Mouse (Mus musculus) lung, embryonic 16.5 days (tissue): Measurements from ENCODE around the gene Adnp. TPM values are rescaled to one million over a fixed set of nuclear protein-coding genes. Genes with fewer than 3 reads are reported as not detected.

Experiments used
- ATAC-seq: fragments of 200-750 bp; cut with Nextera tagmentation; 2 replicates; pipeline ENCODE4 v1.8.0; 2017; ENCODE audit warnings: low read depth, mild to moderate bottlenecking, moderate library complexity
- H3K27ac ChIP-seq: fragments of 300-500 bp; sonication (generic); 2 replicates; pipeline ENCODE4 v1.5.1; 2014; ENCODE audit warnings: mild to moderate bottlenecking, control low read depth, low read length
- H3K27me3 ChIP-seq: fragments of 300-500 bp; sonication (generic); 2 replicates; pipeline ENCODE4 v1.6.1; 2014; ENCODE audit warnings: low read depth, low read length, mixed read lengths; ENCODE audit not compliant: control insufficient read depth, insufficient read depth
- H3K36me3 ChIP-seq: fragments of 300-500 bp; sonication (generic); 2 replicates; pipeline ENCODE4 v1.6.1; 2014; ENCODE audit warnings: low read length; ENCODE audit not compliant: control insufficient read depth, insufficient read depth
- H3K4me1 ChIP-seq: fragments of 300-500 bp; sonication (generic); replicated peaks from 2 replicates; pipeline ENCODE4 v1.6.1; 2014; ENCODE audit warnings: low read length, mixed read lengths; ENCODE audit not compliant: control insufficient read depth, insufficient read depth
- H3K4me2 ChIP-seq: fragments of 300-500 bp; sonication (generic); 2 replicates; pipeline ENCODE4 v1.6.1; 2014; ENCODE audit warnings: low read depth, low read length, control low read depth
- H3K4me3 ChIP-seq: fragments of 300-500 bp; sonication (generic); 2 replicates; pipeline ENCODE4 v1.5.1; 2014; ENCODE audit warnings: mild to moderate bottlenecking, low read length, control low read depth
- H3K9ac ChIP-seq: fragments of 300-500 bp; sonication (generic); 2 replicates; pipeline ENCODE4 v1.6.1; 2014; ENCODE audit warnings: low read length, control low read depth
- H3K9me3 ChIP-seq: fragments of 300-500 bp; sonication (generic); 2 replicates; pipeline ENCODE4 v1.6.1; 2016; ENCODE audit warnings: low read length; ENCODE audit not compliant: control insufficient read depth
- WGBS: fragments of 180-500 bp; shearing (Covaris S2); extraction: QIAGEN DNeasy Blood & Tissue Kit; methylation state at CpG from one replicate; pipeline ENCODE4 v1.1.7; 2014; 5-methylcytosine and 5-hydroxymethylcytosine counted together
- polyA plus RNA-seq: library from polyadenylated mRNA; unstranded; fragments of >200 nt; fragmentation: Nextera tagmentation; extraction: Ambion mirVana; gene quantifications from 2 replicates; pipeline ENCODE4 v1.2.1, GENCODE M21; 2015

Gene Adnp
- polyA plus RNA-seq, 1 experiment from 2014 or later: 1.3 TPM

- H3K4me1 ChIP-seq: peaks cover 20% of the 10 kb centered on the region
- no peak overlapping the region for H3K4me2 ChIP-seq
- no peak overlapping the region for H3K4me3 ChIP-seq
- peaks cover 4% of the 10 kb centered on the region; the same call in 1 of the 2 replicates for H3K36me3 ChIP-seq
- no peaks in the 10 kb centered on the region for H3K27me3 ChIP-seq
- no peak overlapping the region for H3K27ac ChIP-seq
- no peak for ATAC-seq
- H3K9me3 ChIP-seq: no peaks in the 10 kb centered on the region
- WGBS: 42% methylated on average over 2 of the region's 2 CpGs
- H3K9ac ChIP-seq: no peak overlapping the region
Observed at GRCm38 (mm10) chr2:168193685-168194084, 13.2 kb downstream of the Adnp start.

- WGBS: 88% methylated on average over 2 of the region's 2 CpGs
- H3K9me3 ChIP-seq: no peaks in the 10 kb centered on the region
- H3K36me3 ChIP-seq: peaks cover 11% of the 10 kb centered on the region
- H3K4me2 ChIP-seq: no peak overlapping the region
- peaks cover 15% of the 10 kb centered on the region for H3K4me1 ChIP-seq
- ATAC-seq: no peak
- H3K27me3 ChIP-seq: no peaks in the 10 kb centered on the region
- H3K27ac ChIP-seq: no peak overlapping the region
- no peak overlapping the region for H3K4me3 ChIP-seq
- H3K9ac ChIP-seq: no peak overlapping the region
Observed at GRCm38 (mm10) chr2:168191856-168192255, 15.1 kb downstream of the Adnp start.

GRCm38 (mm10) chr2:168175946-168176345 is 31.0 kb downstream of the Adnp start:
- Histone ChIP-seq H3K27me3 (no peaks in the 10 kb centered on the region), H3K4me2 (no peak overlapping the region), H3K36me3 (peaks cover 12% of the 10 kb centered on the region), H3K4me3 (no peak overlapping the region), H3K9me3 (no peaks in the 10 kb centered on the region), H3K4me1 (no peaks in the 10 kb centered on the region), H3K27ac (no peak overlapping the region), H3K9ac (no peak overlapping the region)
- ATAC-seq: no peak
- 55% methylated on average over 7 of the region's 7 CpGs for WGBS

- Histone ChIP-seq H3K4me2 (peak overlapping the region; percentile 47), H3K4me1 (peaks cover 29% of the 10 kb centered on the region), H3K4me3 (peak overlapping the region; percentile 28), H3K27me3 (no peaks in the 10 kb centered on the region), H3K9me3 (no peaks in the 10 kb centered on the region), H3K9ac (peak overlapping the region; percentile 56), H3K27ac (peak overlapping the region; percentile 71), H3K36me3 (peaks cover 4% of the 10 kb centered on the region)
- ATAC-seq: peak; percentile 83
- WGBS: 12% methylated on average over 13 of the region's 13 CpGs
Observed at GRCm38 (mm10) chr2:168170167-168170685, 36.7 kb downstream of the Adnp start.

- ATAC-seq: no peak
- Histone ChIP-seq H3K9ac (peak overlapping the region; percentile 56), H3K36me3 (no peaks in the 10 kb centered on the region; the same call in 1 of the 2 replicates), H3K9me3 (no peaks in the 10 kb centered on the region), H3K4me2 (peak overlapping the region; percentile 47), H3K4me1 (peaks cover 29% of the 10 kb centered on the region), H3K4me3 (peak overlapping the region; percentile 28), H3K27ac (peak overlapping the region; percentile 71), H3K27me3 (no peaks in the 10 kb centered on the region)
- WGBS: 6% methylated on average over 9 of the region's 9 CpGs
Observed at GRCm38 (mm10) chr2:168169800-168170113, 37.2 kb downstream of the Adnp start.

GRCm38 (mm10) chr2:168168892-168169799 is 37.8 kb downstream of the Adnp start:
- peak; percentile 66 for ATAC-seq
- Histone ChIP-seq H3K27ac (peak overlapping the region; percentile 71), H3K36me3 (no peaks in the 10 kb centered on the region), H3K27me3 (no peaks in the 10 kb centered on the region), H3K9ac (peak overlapping the region; percentile 56; the same call in 1 of the 2 replicates), H3K4me3 (no peak overlapping the region), H3K4me2 (peak overlapping the region; percentile 47), H3K4me1 (peaks cover 29% of the 10 kb centered on the region), H3K9me3 (no peaks in the 10 kb centered on the region)
- 32% methylated on average over 9 of the region's 9 CpGs for WGBS

- WGBS: 58% methylated on average over 3 of the region's 3 CpGs
- H3K27me3 ChIP-seq: no peaks in the 10 kb centered on the region
- no peak overlapping the region for H3K4me3 ChIP-seq
- peaks cover 29% of the 10 kb centered on the region for H3K4me1 ChIP-seq
- ATAC-seq: no peak
- H3K9me3 ChIP-seq: no peaks in the 10 kb centered on the region
- no peak overlapping the region for H3K27ac ChIP-seq
- no peaks in the 10 kb centered on the region for H3K36me3 ChIP-seq
- H3K4me2 ChIP-seq: no peak overlapping the region
- no peak overlapping the region for H3K9ac ChIP-seq
Observed at GRCm38 (mm10) chr2:168167781-168168180, 39.1 kb downstream of the Adnp start.

- ATAC-seq: 0 out of 2 replicates have a peak, but pooled peaks have one; percentile 11
- WGBS: 31% methylated on average over 21 of the region's 21 CpGs
- no peaks in the 10 kb centered on the region for H3K27me3 ChIP-seq
- H3K9me3 ChIP-seq: no peaks in the 10 kb centered on the region
- H3K4me2 ChIP-seq: peak overlapping the region; percentile 2; the same call in 1 of the 2 replicates
- no peaks in the 10 kb centered on the region for H3K36me3 ChIP-seq
- no peak overlapping the region for H3K27ac ChIP-seq
- H3K4me1 ChIP-seq: peaks cover 35% of the 10 kb centered on the region
- no peak overlapping the region for H3K4me3 ChIP-seq
- H3K9ac ChIP-seq: no peak overlapping the region
Observed at GRCm38 (mm10) chr2:168166750-168167460, 40.0 kb downstream of the Adnp start.

- H3K27me3 ChIP-seq: no peaks in the 10 kb centered on the region
- peak overlapping the region; percentile 45 for H3K4me3 ChIP-seq
- H3K27ac ChIP-seq: peak overlapping the region; percentile 92
- no peaks in the 10 kb centered on the region for H3K36me3 ChIP-seq
- peak overlapping the region; percentile 62 for H3K4me2 ChIP-seq
- peak overlapping the region; percentile 65 for H3K9ac ChIP-seq
- no peaks in the 10 kb centered on the region for H3K9me3 ChIP-seq
- 9% methylated on average over 14 of the region's 14 CpGs for WGBS
- ATAC-seq: peak; percentile 36; the same call in 1 of the 2 replicates
- H3K4me1 ChIP-seq: peaks cover 27% of the 10 kb centered on the region
Observed at GRCm38 (mm10) chr2:168161978-168162377, 44.9 kb downstream of the Adnp start.
